Mouse (Mus musculus) CH12.LX (cell line): ENCODE results near the gene Cmip. TPM values are rescaled to one million over a fixed set of nuclear protein-coding genes. Genes with fewer than 3 reads are reported as not detected.

Source experiments
- DNase-seq: peaks from one replicate; pipeline ENCODE4 v3.0.0-alpha.2; 2013; ENCODE audit errors: extremely low read depth
- H3K27ac ChIP-seq: 2 replicates; pipeline ENCODE4 v1.5.1; 2012; ENCODE audit warnings: low read depth, mild to moderate bottlenecking, control low read depth, moderate library complexity; ENCODE audit not compliant: insufficient read depth
- H3K27me3 ChIP-seq: replicated peaks from 2 replicates; pipeline ENCODE3; 2012; ENCODE audit warnings: inconsistent platforms
- H3K36me3 ChIP-seq, 2 experiments: replicated peaks in 1 of 2; 2 replicates each; pipeline versions ENCODE3 to v1.6.1; 2012; ENCODE audit warnings: inconsistent platforms in 1 of 2, low read length in 1 of 2, mild to moderate bottlenecking in 1 of 2, mixed read lengths in 1 of 2, moderate library complexity in 1 of 2; ENCODE audit not compliant: control insufficient read depth in 1 of 2, insufficient read depth in 1 of 2
- H3K4me1 ChIP-seq, 2 experiments: 2 replicates each; pipeline ENCODE4 v1.6.1; 2012; ENCODE audit warnings: inconsistent platforms in 1 of 2, moderate library complexity in 1 of 2; ENCODE audit not compliant: insufficient read depth in 2 of 2, control insufficient read depth in 1 of 2
- H3K4me2 ChIP-seq: 2 replicates; pipeline ENCODE4 v1.6.1; 2012; ENCODE audit warnings: low read depth, mild to moderate bottlenecking, control low read depth; ENCODE audit not compliant: poor library complexity, insufficient read depth, severe bottlenecking
- H3K4me3 ChIP-seq, 3 experiments: fragments of 150-350 bp in 1 of 3; sonication (generic) in 1 of 3; replicated peaks in 1 of 3; 2 replicates each; pipeline versions ENCODE3 to v1.5.1; 2011 to 2012; ENCODE audit warnings: low read depth in 2 of 3, low read length in 2 of 3, mild to moderate bottlenecking in 2 of 3, moderate library complexity in 2 of 3, control low read depth in 1 of 3, improper control_type of control experiment in 1 of 3, inconsistent platforms in 1 of 3, mixed read lengths in 1 of 3; ENCODE audit not compliant: poor library complexity in 1 of 3
- H3K79me2 ChIP-seq: replicated peaks from 2 replicates; pipeline ENCODE4 v1.6.1; 2012; ENCODE audit warnings: mild to moderate bottlenecking, moderate library complexity; ENCODE audit not compliant: control insufficient read depth, poor library complexity, insufficient read depth, severe bottlenecking; ENCODE audit errors: extremely low read depth
- H3K9ac ChIP-seq: 2 replicates; pipeline ENCODE4 v1.6.1; 2012; ENCODE audit warnings: low read depth, mild to moderate bottlenecking, control low read depth, moderate library complexity; ENCODE audit not compliant: insufficient read depth
- H3K9me3 ChIP-seq: replicated peaks from 2 replicates; pipeline ENCODE3; 2012; ENCODE audit warnings: low read length, inconsistent platforms, mixed read lengths
- BHLHE40 ChIP-seq: IDR thresholded peaks from 2 replicates; pipeline ENCODE4 v1.6.1; 2011; ENCODE audit warnings: mild to moderate bottlenecking, low read depth, low read length, improper control_type of control experiment
- CHD1 ChIP-seq: IDR thresholded peaks from 2 replicates; pipeline ENCODE4 v1.6.1; 2012; ENCODE audit warnings: low read depth, low read length, improper control_type of control experiment, inconsistent platforms
- CTCF ChIP-seq, 2 experiments: IDR thresholded peaks in 1 of 2; conservative IDR thresholded peaks in 1 of 2; 2 replicates each; pipeline ENCODE4 v1.5.1; 2011 to 2012; ENCODE audit warnings: low read depth in 2 of 2, low read length in 2 of 2, improper control_type of control experiment in 1 of 2, inconsistent platforms in 1 of 2, mild to moderate bottlenecking in 1 of 2, moderate library complexity in 1 of 2
- EP300 ChIP-seq: IDR thresholded peaks from 2 replicates; pipeline ENCODE4 v1.6.1; 2011; ENCODE audit warnings: low read length, improper control_type of control experiment
- ETS1 ChIP-seq: conservative IDR thresholded peaks from 2 replicates; pipeline ENCODE4 v1.6.1; 2012; ENCODE audit warnings: low read depth, mild to moderate bottlenecking, inconsistent platforms, low read length, improper control_type of control experiment, moderate library complexity
- GABPA ChIP-seq: IDR thresholded peaks from 2 replicates; pipeline ENCODE4 v1.6.1; 2012; ENCODE audit warnings: low read depth, low read length, improper control_type of control experiment, inconsistent platforms; ENCODE audit not compliant: insufficient replicate concordance
- HCFC1 ChIP-seq: IDR thresholded peaks from 2 replicates; pipeline ENCODE4 v1.6.1; 2012; ENCODE audit warnings: low read depth, mild to moderate bottlenecking, inconsistent platforms, low read length, improper control_type of control experiment
- JUN ChIP-seq: IDR thresholded peaks from 2 replicates; pipeline ENCODE4 v1.6.1; 2011; ENCODE audit warnings: low read depth, mild to moderate bottlenecking, low read length, improper control_type of control experiment, moderate library complexity; ENCODE audit not compliant: insufficient read depth
- KAT2A ChIP-seq: IDR thresholded peaks from 2 replicates; pipeline ENCODE4 v1.6.1; 2012; ENCODE audit warnings: low read length, improper control_type of control experiment, inconsistent platforms; ENCODE audit not compliant: insufficient replicate concordance
- MAZ ChIP-seq: IDR thresholded peaks from 2 replicates; pipeline ENCODE4 v1.6.1; 2012; ENCODE audit warnings: low read depth, mild to moderate bottlenecking, inconsistent platforms, low read length, improper control_type of control experiment, moderate library complexity
- MYC ChIP-seq: IDR thresholded peaks from 2 replicates; pipeline ENCODE4 v1.6.1; 2011; ENCODE audit warnings: low read depth, mild to moderate bottlenecking, improper control_type of control experiment, low read length
- NRF1 ChIP-seq: IDR thresholded peaks from 2 replicates; pipeline ENCODE4 v1.6.1; 2014; ENCODE audit warnings: low read depth, mild to moderate bottlenecking, inconsistent platforms, low read length, improper control_type of control experiment, moderate library complexity
- PAX5 ChIP-seq: IDR thresholded peaks from 2 replicates; pipeline ENCODE4 v1.6.1; 2012; ENCODE audit warnings: low read length, inconsistent platforms, mixed read lengths
- POLR2A ChIP-seq: IDR thresholded peaks from 2 replicates; pipeline ENCODE4 v1.6.1; 2011; ENCODE audit warnings: low read depth, mild to moderate bottlenecking, improper control_type of control experiment, low read length
- POLR2AphosphoS2 ChIP-seq: IDR thresholded peaks from 2 replicates; pipeline ENCODE4 v1.6.1; 2011; ENCODE audit warnings: low read depth, low read length, improper control_type of control experiment
- RCOR1 ChIP-seq: conservative IDR thresholded peaks from 2 replicates; pipeline ENCODE4 v1.6.1; 2012; ENCODE audit warnings: low read depth, mild to moderate bottlenecking, inconsistent platforms, low read length, improper control_type of control experiment
- SIN3A ChIP-seq: IDR thresholded peaks from 2 replicates; pipeline ENCODE4 v1.6.1; 2012; ENCODE audit warnings: low read length, improper control_type of control experiment, inconsistent platforms
- TBP ChIP-seq: conservative IDR thresholded peaks from 2 replicates; pipeline ENCODE4 v1.6.1; 2011; ENCODE audit warnings: low read depth, low read length, improper control_type of control experiment
- TCF12 ChIP-seq: IDR thresholded peaks from 2 replicates; pipeline ENCODE4 v1.6.1; 2014; ENCODE audit warnings: low read depth, mild to moderate bottlenecking, inconsistent platforms, low read length, improper control_type of control experiment
- UBTF ChIP-seq: IDR thresholded peaks from 2 replicates; pipeline ENCODE4 v1.6.1; 2012; ENCODE audit warnings: low read depth, mild to moderate bottlenecking, inconsistent platforms, low read length, improper control_type of control experiment, moderate library complexity
- USF1 ChIP-seq: IDR thresholded peaks from 2 replicates; pipeline ENCODE4 v1.6.1; 2014; ENCODE audit warnings: low read depth, mild to moderate bottlenecking, inconsistent platforms, low read length, improper control_type of control experiment
- USF2 ChIP-seq: conservative IDR thresholded peaks from 2 replicates; pipeline ENCODE4 v1.6.1; 2011; ENCODE audit warnings: low read depth, low read length, improper control_type of control experiment
- ZKSCAN1 ChIP-seq: IDR thresholded peaks from 2 replicates; pipeline ENCODE4 v1.6.1; 2012; ENCODE audit warnings: low read depth, inconsistent platforms, low read length, improper control_type of control experiment, borderline replicate concordance
- ZMIZ1 ChIP-seq: IDR thresholded peaks from 2 replicates; pipeline ENCODE4 v1.6.1; 2012; ENCODE audit warnings: low read depth, mild to moderate bottlenecking, inconsistent platforms, low read length, improper control_type of control experiment
- dilution Hi-C: fragments of 300-500 bp; cut with MboI; formaldehyde crosslinking; loops from 2 replicates; pipeline ENCODE4 v1.14.3; 2020; ENCODE audit warnings: low sequenced_read_pairs; ENCODE audit not compliant: extremely low pct_unique_long_range_greater_than_20kb, extremely low pct_ligation_motif_present
- in situ Hi-C: fragments of 300-500 bp; cut with MboI; formaldehyde crosslinking; loops from 3 replicates; pipeline ENCODE4 v1.14.3; 2019; ENCODE audit warnings: low sequenced_read_pairs, low pct_ligation_motif_present, low pct_unique_long_range_greater_than_20kb, mixed read lengths
- polyA plus RNA-seq: library from polyadenylated mRNA; unstranded; fragments of >175 nt; gene quantifications from 2 replicates; pipeline ENCODE4 v1.2.1, GENCODE M21; 2012; ENCODE audit warnings: low read depth; ENCODE audit not compliant: insufficient read length
- total RNA-seq, 2 experiments: library from RNA; depleted of rRNA; stranded (reverse); fragments of 300-350 nt in 1 of 2; fragments of >200 nt in 1 of 2; gene quantifications; 2 replicates each; pipeline ENCODE4 v1.2.3; 2012 to 2014

The Cmip gene
- total and polyA plus RNA-seq, 3 experiments, result 5.2 to 39.0 (median 16.5) TPM

GRCm38 (mm10) chr8:117430624-117431023 is 173.8 kb downstream of the Cmip start (continued):
- no peak for TF ChIP-seq GABPA
- no peak for TF ChIP-seq ZMIZ1
- TF ChIP-seq ETS1, result peak; percentile 83
- peak; percentile 96 for TF ChIP-seq JUN
- no peak for TF ChIP-seq UBTF
- peak; percentile 92 for TF ChIP-seq EP300
- 0 out of 2 replicates have a peak, but pooled peaks have one; percentile 25 for TF ChIP-seq MAZ
- peak; percentile 53; the same call in 1 of the 2 replicates for TF ChIP-seq TCF12
- no peak for TF ChIP-seq CHD1
- TF ChIP-seq, all 38 proteins: peak for 14

- H3K4me2 ChIP-seq, result no peak overlapping the region
- no peak for TF ChIP-seq KAT2A
- TF ChIP-seq MYC, result no peak
- no peak for TF ChIP-seq USF1
- no peak for TF ChIP-seq SIN3A
- H3K27me3 ChIP-seq, result no peaks in the 10 kb centered on the region
- in situ Hi-C loops, result no loop called here
- H3K79me2 ChIP-seq, result no peaks in the 10 kb centered on the region
- peaks cover 30 to 48% of the 10 kb centered on the region in 2 experiments for H3K4me1 ChIP-seq
- dilution Hi-C loops, result no loop called here
- H3K4me3 ChIP-seq, result no peak overlapping the region
- DNase-seq, result peak; percentile 7
- no peak overlapping the region for H3K9ac ChIP-seq
- no peaks in the 10 kb centered on the region for H3K9me3 ChIP-seq
- peaks cover 60 to 97% of the 10 kb centered on the region in 2 experiments for H3K36me3 ChIP-seq
- no peak overlapping the region for H3K27ac ChIP-seq
These were observed 174.7 kb downstream of the Cmip start for GRCm38 (mm10) chr8:117431554-117431953.

DNA sequence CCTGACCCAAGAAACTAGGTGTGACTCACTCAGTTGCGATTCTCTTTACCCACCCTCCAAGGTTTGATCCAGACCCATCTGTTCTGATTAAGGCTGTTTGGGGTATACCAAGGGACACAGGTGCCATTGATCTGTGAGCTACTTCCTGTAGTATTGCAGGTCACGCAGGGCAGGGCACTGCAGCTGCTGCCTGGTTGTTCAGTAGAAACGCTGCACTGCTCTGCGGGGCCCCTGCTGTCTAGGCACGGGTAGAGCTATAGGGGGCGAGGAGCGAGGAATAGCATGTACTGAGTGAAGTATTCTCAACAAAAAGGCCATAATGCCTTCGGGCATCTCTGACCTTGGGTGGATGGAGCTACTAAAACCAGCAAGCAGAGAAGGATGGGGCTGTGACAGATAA is 175.2 kb downstream of the Cmip start:
- no peak overlapping the region for H3K4me3 ChIP-seq
- H3K4me2 ChIP-seq, result no peak overlapping the region
- no peak for TF ChIP-seq BHLHE40
- no peak for TF ChIP-seq ZKSCAN1
- no peak for TF ChIP-seq HCFC1
- no peak for TF ChIP-seq SIN3A
- no peak for TF ChIP-seq USF2
- no peak for TF ChIP-seq ZMIZ1
- TF ChIP-seq RCOR1, result no peak
- no peak for TF ChIP-seq KAT2A
- TF ChIP-seq POLR2AphosphoS2, result no peak
- TF ChIP-seq ETS1, result no peak
- TF ChIP-seq POLR2A, result no peak
- TF ChIP-seq GABPA, result no peak
- TF ChIP-seq PAX5, result no peak
- TF ChIP-seq CHD1, result no peak
- TF ChIP-seq UBTF, result no peak
- no peak for TF ChIP-seq CTCF (conservative IDR thresholded peaks at IDR 0.05 in 1 of 2, IDR thresholded peaks at IDR 0.05 in 1 of 2; ENCODE audit: low read depth in 2 of 2, low read length in 2 of 2)
- no peak for TF ChIP-seq TBP
- TF ChIP-seq NRF1, result no peak
- peaks cover 30 to 48% of the 10 kb centered on the region in 2 experiments for H3K4me1 ChIP-seq
- dilution Hi-C loops (no loop called here), in situ Hi-C loops (no loop called here)
- H3K36me3 ChIP-seq, result peaks cover 63 to 97% of the 10 kb centered on the region in 2 experiments
- H3K9me3 ChIP-seq, result no peaks in the 10 kb centered on the region
- no peak overlapping the region for H3K9ac ChIP-seq
- no peak for DNase-seq
- H3K27me3 ChIP-seq, result no peaks in the 10 kb centered on the region
- H3K79me2 ChIP-seq, result no peaks in the 10 kb centered on the region
- H3K27ac ChIP-seq, result no peak overlapping the region
